Mouse (Mus musculus) cerebellum, postnatal 25 days (tissue): ENCODE results near the gene Enpep.

Source experiments
- DNase-seq, 2 experiments: peaks; one replicate each; pipeline ENCODE4 v3.0.0; 2021; ENCODE audit warnings: mixed read lengths in 2 of 2

Enpep gene

GRCm38 (mm10) chr3:129332586-129332985 lies at the start of gene Enpep:
TSS of gene Enpep (minus strand) at chr3:129332720.
- peak; percentile 8 to 16 for DNase-seq

GRCm38 (mm10) chr3:129379109-129379508 lies 46.6 kb upstream of the Enpep start:
- no peak for DNase-seq

DNA sequence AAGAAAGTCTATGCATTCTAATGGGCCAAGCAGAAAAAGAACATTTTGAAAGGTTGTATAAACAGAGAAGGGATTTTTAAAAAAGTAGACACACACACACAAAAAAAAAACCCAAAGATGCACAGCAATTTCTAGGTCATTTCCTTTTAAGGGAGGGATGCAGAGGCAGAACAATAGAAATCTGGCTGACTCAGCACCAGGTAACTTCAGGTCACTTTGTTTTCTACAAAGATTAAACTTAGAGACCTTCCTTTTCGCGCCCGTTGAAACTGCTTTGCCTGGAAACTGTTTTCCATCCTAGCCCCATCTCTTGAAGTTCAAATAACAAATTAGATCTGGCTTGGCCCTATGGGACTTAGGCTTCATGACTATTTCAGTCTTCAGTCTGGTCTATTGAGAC lies 42.6 kb upstream of the Enpep start:
- no peak for DNase-seq

DNA sequence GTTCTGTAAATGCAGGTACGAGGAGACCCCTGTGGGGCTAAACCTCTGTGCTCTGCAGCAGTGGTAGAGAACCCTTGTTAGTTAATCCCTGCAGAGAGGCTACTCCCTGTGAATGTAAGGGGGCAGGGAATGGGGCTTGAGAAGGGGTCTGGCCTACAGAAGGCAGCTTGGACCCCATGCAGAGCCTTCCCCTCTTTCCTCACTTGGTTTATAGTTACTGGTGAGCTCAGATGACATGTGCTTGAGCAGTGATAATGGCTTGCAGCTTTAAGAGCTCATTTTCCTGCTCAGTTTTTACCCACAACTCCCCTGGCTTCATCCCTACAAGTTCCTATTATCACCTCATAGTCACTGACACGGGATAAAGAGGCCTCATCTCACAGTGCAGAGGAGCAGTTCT lies 40.6 kb upstream of the Enpep start:
- DNase-seq: no peak

DNA sequence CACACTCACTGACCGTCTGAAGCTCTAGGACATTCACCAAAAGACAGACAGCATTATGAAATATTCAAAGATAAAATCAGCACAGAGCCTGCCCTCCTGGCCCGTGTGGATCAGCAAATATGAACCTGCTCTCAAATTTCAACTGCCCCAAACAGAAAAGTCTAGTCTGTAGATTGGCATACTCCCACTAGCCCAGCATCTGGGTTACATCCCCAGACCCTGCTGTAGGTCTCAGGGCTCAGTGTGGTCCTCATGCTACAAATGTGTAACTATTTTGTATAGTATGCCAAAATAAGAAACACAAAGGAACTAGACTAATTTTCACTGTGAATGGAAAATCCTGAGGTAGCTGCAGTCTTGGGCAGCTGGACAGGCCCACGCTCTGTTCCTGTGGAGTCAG lies 37.0 kb upstream of the Enpep start:
- no peak for DNase-seq

DNA sequence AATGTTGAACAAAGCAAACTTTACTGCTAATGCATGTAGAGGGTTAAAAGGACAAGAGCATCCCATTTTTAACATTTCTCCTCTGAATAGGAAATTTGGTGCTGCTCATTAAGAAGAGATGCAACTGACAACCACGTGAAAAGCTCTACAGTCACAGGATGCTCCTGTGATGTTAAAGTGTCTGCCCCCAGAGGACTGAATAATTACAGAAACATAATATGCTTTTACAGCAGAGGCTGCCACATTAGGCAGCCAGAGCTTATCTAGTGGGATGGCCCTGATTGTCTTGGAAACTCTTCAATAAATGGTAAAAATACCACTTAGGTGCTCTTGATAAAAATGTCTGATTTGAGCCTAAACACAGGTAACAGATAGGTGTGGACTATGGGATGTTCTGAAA lies 33.4 kb upstream of the Enpep start:
- DNase-seq: no peak

DNA sequence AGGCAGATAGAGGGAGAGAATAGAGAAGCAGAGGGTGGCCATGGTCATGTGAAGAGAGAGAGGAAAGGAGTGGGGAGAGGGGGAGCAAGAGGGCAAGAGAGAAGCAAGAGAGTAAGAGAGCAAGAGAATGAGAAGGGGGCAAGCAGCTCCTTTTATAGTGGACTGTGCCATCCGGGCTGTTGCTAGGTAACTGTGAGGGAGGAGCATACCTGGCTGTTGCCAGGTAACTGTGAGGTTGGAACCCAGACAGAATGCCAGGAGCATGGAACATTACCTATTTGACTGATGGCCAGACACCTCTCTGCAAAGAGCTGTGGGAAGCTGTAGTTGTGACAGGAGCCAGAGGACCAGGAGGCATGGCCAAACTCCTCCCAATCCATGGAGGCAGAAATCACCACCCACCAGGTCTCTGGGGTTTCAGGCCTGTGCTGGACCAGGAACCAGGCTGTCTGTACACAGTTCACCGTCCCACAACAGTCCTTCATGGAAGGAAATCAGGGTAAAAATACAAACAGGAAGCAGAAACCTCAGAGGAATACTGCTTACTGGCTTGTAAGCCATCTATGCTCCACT lies 32.4 kb upstream of the Enpep start:
- DNase-seq: no peak

GRCm38 (mm10) chr3:129363426-129363825 lies 30.9 kb upstream of the Enpep start:
- DNase-seq: no peak

- no peak for DNase-seq
These were observed 25.6 kb upstream of the Enpep start for GRCm38 (mm10) chr3:129358115-129358514.

- DNase-seq: no peak
These were observed 21.4 kb upstream of the Enpep start for GRCm38 (mm10) chr3:129353901-129354300.

DNA sequence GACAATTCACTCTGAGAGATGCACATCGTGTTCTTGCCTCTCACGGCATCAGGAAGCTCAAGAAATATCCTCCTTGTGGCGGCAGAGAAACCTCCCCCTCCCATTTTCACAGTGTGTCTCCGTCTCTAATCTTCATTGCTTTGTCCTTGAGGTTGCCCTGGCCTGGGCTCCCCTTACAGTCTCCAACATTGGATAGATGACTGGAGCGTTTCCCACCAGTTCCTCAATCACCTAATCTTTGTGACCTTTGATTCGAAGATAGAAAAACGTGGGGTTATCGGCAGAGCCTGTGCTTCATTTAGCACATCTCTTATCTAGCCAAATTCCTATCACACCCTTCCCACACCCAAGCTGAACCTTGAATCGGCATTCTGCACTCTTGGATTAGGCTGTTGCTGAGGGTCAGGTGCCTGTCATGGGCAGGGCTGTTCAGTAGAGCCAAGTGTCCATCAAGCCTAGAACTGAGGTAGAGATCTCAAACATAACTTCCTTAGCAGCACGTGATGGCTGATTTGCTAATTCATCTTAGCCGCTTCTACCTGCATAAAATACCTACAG lies 18.9 kb upstream of the Enpep start:
- no peak for DNase-seq

DNA sequence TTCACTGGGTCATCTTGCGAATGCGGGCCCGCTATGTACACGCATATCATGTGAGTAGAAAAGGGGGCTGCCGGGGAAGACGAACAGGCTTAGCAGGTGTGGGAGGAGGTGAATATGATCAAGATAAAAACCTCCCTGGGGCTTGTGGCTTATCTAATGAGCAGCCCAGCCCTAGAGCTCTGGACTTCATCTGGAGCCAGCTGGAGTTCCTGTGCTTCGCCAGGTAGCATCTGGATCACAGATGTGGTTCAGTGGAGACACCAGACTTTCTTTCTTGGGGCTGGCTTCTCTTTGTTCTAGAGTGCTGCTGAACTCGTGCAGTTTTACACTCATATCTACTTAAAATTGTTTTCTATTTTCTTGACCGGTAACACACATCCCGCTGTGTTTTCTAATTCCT lies 14.8 kb upstream of the Enpep start:
- no peak for DNase-seq

GRCm38 (mm10) chr3:129342767-129343166 lies 10.2 kb upstream of the Enpep start:
- DNase-seq: no peak

DNA sequence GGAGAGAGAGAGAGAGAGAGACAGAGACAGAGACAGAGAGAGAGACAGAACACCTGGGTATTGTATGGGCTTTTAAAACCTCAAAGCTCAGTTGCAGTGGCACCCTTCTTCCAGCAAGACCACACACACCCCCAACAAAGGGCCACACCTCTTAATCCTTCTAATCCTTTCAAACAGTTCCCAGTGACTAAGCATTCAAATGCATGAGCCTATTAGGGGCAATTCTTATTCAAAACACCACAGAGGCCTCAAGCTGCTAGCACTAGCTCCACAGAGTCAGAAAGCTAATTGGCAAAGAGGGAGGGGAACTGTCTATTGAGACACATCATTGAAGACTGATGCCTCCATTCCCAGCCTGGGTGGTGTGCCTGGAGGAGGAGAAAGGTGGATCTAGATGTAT lies 8.5 kb upstream of the Enpep start:
- no peak for DNase-seq

GRCm38 (mm10) chr3:129338296-129339091 lies 6.0 kb upstream of the Enpep start:
- DNase-seq: no peak

DNA sequence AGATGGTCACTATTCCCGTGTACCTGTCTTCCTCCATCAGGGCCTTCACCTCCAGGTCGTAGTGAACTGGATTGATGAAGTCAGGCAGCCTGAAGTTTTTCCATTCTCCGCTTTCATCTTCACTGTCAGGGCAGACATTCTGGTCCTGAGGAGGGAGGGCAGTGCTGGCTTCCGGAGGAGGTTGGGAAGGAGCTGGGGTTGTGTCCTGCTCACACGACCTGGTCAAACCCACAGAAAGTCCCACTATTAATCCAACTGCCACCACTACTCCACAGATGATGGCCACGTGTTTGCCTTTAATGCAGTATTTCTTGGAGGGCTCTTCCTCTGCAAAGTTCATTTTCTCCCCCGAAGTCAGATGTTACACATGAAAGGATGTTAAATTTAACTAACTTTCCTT lies 378 bp downstream of the Enpep start:
- no peak for DNase-seq

DNA sequence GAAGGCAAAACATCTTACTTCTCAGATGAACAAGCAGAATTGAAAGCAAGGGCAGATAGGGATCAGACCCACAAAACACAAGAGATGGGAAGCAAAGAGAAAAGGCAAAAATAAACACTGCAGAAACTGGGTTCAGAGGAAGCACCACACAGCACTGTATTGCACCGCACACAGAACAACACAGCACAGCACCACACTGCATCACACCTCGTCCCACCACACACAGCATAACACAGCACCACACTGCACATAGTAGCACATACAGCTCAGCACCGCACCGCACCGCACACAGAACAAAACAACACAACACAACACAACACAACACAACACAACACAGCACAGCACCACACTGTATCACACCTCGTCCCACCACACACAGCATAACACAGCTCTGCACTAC lies 1.1 kb downstream of the Enpep start:
- no peak for DNase-seq

- no peak for DNase-seq
These were observed 4.5 kb downstream of the Enpep start for GRCm38 (mm10) chr3:129328056-129328455.

DNA sequence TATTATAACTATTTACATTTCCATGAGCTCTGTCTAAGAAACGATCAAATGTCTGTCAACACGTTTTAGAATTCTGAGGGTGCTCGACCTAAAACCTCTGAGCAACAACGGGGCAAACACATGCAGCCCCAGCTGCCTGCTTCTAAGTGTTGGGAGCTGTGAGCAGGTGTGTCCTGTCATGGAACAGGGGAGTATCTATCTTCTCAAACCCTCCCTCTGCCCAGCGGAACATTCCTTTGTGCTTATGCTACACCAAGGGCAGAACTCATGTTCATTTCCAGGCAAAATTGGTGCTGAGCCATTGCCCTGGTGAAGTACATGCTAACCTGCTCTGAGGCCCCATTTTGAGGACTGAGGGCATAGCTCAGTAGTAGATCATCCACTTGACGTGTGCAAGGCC lies 10.9 kb downstream of the Enpep start:
- DNase-seq: no peak

DNA sequence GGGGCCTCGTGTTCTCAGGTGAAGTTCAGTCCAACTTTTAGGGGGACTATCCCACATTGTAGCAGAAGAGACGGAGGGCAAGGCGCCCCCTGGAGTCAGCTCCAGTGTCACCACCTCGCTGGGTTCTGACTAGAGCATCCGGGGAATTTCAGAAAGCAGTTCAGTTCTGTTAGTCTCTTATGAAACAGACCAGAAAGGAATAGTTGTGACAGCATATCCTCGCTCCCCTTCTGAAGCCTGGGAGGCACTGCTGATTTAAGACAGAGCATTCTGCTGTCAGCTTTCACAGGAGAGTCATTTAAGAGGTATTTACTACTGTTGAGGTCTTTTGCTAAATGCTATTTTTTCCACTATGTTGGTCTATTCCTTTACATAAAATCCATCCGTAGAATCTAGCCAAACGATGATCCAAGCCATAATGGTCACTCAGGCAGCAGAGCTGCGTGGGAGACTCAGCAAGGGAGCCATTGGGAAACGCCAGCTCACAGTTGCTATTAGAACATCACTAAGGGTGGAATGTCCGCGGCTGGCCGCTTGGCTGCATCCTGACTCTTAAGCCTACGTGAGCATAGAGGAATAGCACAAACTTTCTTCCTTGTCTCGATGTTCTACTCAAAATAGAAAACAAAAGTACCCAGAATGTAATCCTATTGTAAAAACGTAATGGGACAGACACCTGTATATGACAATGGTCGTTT lies 15.3 kb downstream of the Enpep start:
- DNase-seq: no peak

GRCm38 (mm10) chr3:129313671-129314415 lies 18.7 kb downstream of the Enpep start:
- peak; percentile 46 to 62 for DNase-seq

- DNase-seq: no peak
These were observed 19.3 kb downstream of the Enpep start for GRCm38 (mm10) chr3:129313221-129313620.

- DNase-seq: no peak
These were observed 20.0 kb downstream of the Enpep start for GRCm38 (mm10) chr3:129312511-129312910.
